Mouse (Mus musculus): ENCODE data around the gene Celsr3.

Celsr3 gene

GRCm38 (mm10) chr9:108807674-108808073 is 18.4 kb upstream of the Celsr3 start:
- DNase-seq, result no peak

- peak; percentile 98 for DNase-seq
Observed at GRCm38 (mm10) chr9:108808163-108808665, 17.9 kb upstream of the Celsr3 start, which contains the start of gene Nckipsd. Gene Nckipsd, plus strand, starts transcription at chr9:108808368.

GRCm38 (mm10) chr9:108809188-108809587 is 16.9 kb upstream of the Celsr3 start:
- DNase-seq, result peak; percentile 28 to 50

- DNase-seq, result no peak
Observed at GRCm38 (mm10) chr9:108809723-108810122, 16.4 kb upstream of the Celsr3 start.

- DNase-seq, result no peak
Observed at GRCm38 (mm10) chr9:108810516-108810915, 15.6 kb upstream of the Celsr3 start.

GRCm38 (mm10) chr9:108815557-108815956 is 10.6 kb upstream of the Celsr3 start:
- DNase-seq, result no peak

GRCm38 (mm10) chr9:108819495-108819894 is 6.6 kb upstream of the Celsr3 start:
- peak; percentile 83 for DNase-seq

GRCm38 (mm10) chr9:108820077-108820476 is 6.0 kb upstream of the Celsr3 start:
- DNase-seq, result no peak

- DNase-seq, result no peak
Observed at GRCm38 (mm10) chr9:108824144-108824685, 1.9 kb upstream of the Celsr3 start.

- no peak for DNase-seq
Observed at GRCm38 (mm10) chr9:108824755-108825413, 1.2 kb upstream of the Celsr3 start.

- DNase-seq, result peak; percentile 81 to 86
Observed at GRCm38 (mm10) chr9:108826700-108827340, 700 bp downstream of the Celsr3 start.

GRCm38 (mm10) chr9:108827454-108827853 is 1.3 kb downstream of the Celsr3 start:
- no peak for DNase-seq

GRCm38 (mm10) chr9:108827906-108828305 is 1.8 kb downstream of the Celsr3 start:
- DNase-seq, result no peak

- DNase-seq, result no peak
Observed at GRCm38 (mm10) chr9:108831637-108832036, 5.5 kb downstream of the Celsr3 start.

GRCm38 (mm10) chr9:108832390-108833108 is 6.4 kb downstream of the Celsr3 start:
- DNase-seq, result peak; percentile 93 to 95

GRCm38 (mm10) chr9:108842989-108843388 is 16.9 kb downstream of the Celsr3 start:
- DNase-seq, result peak; percentile 63 to 80

GRCm38 (mm10) chr9:108845390-108845789 is 19.3 kb downstream of the Celsr3 start:
- DNase-seq, result no peak

GRCm38 (mm10) chr9:108847374-108847773 is 21.3 kb downstream of the Celsr3 start:
- peak in 1 of 2 experiments; percentile 35 for DNase-seq

GRCm38 (mm10) chr9:108848419-108848818 is 22.3 kb downstream of the Celsr3 start:
- no peak for DNase-seq

- no peak for DNase-seq
Observed at GRCm38 (mm10) chr9:108852976-108853375, 26.9 kb downstream of the Celsr3 start, which contains the start of gene Slc26a6. Gene Slc26a6, plus strand, starts transcription at chr9:108853283.

GRCm38 (mm10) chr9:108853635-108854240 is 27.6 kb downstream of the Celsr3 start:
- DNase-seq, result peak; percentile 88 to 94

- peak; percentile 87 to 92 for DNase-seq
Observed at GRCm38 (mm10) chr9:108854241-108854696, 28.1 kb downstream of the Celsr3 start.

Data from kidney, postnatal 4 days (tissue).